Mouse (Mus musculus): Measurements from ENCODE around the gene Lcn8. TPM values are rescaled to one million over a fixed set of nuclear protein-coding genes. Genes with fewer than 3 reads are reported as not detected.

The Lcn8 gene
- not detected in 2 replicates for polyA plus RNA-seq (2016; fragmentation: Nextera tagmentation; extraction: Ambion mirVana)

DNA sequence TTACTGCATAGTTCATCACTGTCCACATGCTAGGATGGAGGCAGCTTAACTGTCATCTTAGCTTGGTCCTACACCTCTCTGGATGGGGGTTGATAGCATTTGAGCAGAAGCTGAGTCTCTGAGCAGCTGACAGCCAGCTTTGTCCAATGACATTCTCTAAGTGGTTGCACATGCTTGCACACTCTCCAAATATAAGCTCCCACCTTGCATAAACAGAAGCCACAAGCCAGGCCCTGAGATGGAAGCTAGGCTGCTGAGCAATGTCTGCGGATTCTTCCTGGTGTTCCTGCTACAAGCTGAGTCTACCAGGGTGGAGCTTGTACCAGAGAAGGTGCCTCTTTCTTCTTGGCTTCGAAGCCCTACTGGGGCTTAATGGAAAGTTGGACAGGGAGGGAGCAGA, at the start of gene Lcn8:
Gene Lcn8 (plus strand): TSS at position 219 of the 400 bp plus-strand sequence.
- no peaks in the 10 kb centered on the region for H3K9me3 ChIP-seq (replicated peaks)
- no peak for DNase-seq (ENCODE audit: low spot score)
- no peak within 1 kb of the TSS for H3K4me3 ChIP-seq
- H3K4me1 ChIP-seq, result no peaks in the 10 kb centered on the region
- H3K36me3 ChIP-seq, result no peaks in the 10 kb centered on the region
- no peaks in the 10 kb centered on the region for H3K27me3 ChIP-seq (ENCODE audit: low read depth, poor library complexity, severe bottlenecking)
- WGBS, result 73% methylated on average over 2 of the region's 2 CpGs
- no peak within 1 kb of the TSS for H3K27ac ChIP-seq (replicated peaks)

- peaks cover 23% of the 10 kb centered on the region for H3K36me3 ChIP-seq
- DNase-seq (ENCODE audit: low spot score), result peak; percentile 88
- H3K27ac ChIP-seq (replicated peaks), result peak within 1 kb of the TSS; percentile 96
- peaks cover 43% of the 10 kb centered on the region for H3K27me3 ChIP-seq (ENCODE audit: low read depth, poor library complexity, severe bottlenecking)
- H3K9me3 ChIP-seq (replicated peaks), result no peaks in the 10 kb centered on the region
- WGBS, result under 1% methylated on average over 80 of the region's 80 CpGs
- peak within 1 kb of the TSS; percentile 99 for H3K4me3 ChIP-seq
- peaks cover 26% of the 10 kb centered on the region for H3K4me1 ChIP-seq
These were observed 44.9 kb upstream of the Lcn8 start, which contains the start of gene Rabl6 for GRCm38 (mm10) chr2:25607761-25608622. TSS of gene Rabl6 (minus strand) at chr2:25608521.

GRCm38 (mm10) chr2:25608671-25609070, 44.2 kb upstream of the Lcn8 start:
- Histone ChIP-seq H3K27me3 (ENCODE audit: low read depth, poor library complexity, severe bottlenecking) (peaks cover 50% of the 10 kb centered on the region), H3K4me3 (peak overlapping the region; percentile 99), H3K27ac (replicated peaks) (peak overlapping the region; percentile 96), H3K4me1 (peaks cover 26% of the 10 kb centered on the region), H3K9me3 (replicated peaks) (no peaks in the 10 kb centered on the region), H3K36me3 (peaks cover 16% of the 10 kb centered on the region)
- 77% methylated on average over 10 of the region's 10 CpGs for WGBS
- DNase-seq (ENCODE audit: low spot score), result no peak

GRCm38 (mm10) chr2:25616398-25616797, 36.5 kb upstream of the Lcn8 start:
- no peak overlapping the region for H3K4me3 ChIP-seq
- H3K4me1 ChIP-seq, result peaks cover 10% of the 10 kb centered on the region
- H3K36me3 ChIP-seq, result no peaks in the 10 kb centered on the region
- no peak overlapping the region for H3K27ac ChIP-seq (replicated peaks)
- H3K27me3 ChIP-seq (ENCODE audit: low read depth, poor library complexity, severe bottlenecking), result peaks cover 93% of the 10 kb centered on the region
- 20% methylated on average over 22 of the region's 22 CpGs for WGBS
- H3K9me3 ChIP-seq (replicated peaks), result no peaks in the 10 kb centered on the region
- no peak for DNase-seq (ENCODE audit: low spot score)

DNA sequence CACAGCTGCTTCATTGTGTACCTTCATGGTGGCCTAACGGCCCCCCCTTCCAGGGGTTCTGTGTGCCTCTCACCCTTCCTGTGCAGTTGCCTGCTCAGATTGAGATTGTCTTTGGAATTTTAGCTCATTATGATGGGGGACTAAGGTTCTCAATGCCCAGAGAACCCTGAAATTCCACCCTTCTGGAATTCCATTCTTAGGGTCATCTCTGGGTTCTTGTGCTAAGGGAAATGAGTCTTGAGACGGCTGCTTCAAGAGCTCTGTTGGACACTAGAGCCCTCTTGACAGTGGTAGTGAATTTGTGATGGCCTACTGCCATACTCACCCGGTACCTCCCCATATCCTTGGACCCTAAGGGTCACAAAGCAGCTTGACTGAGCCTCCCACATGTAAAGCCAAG, 35.3 kb upstream of the Lcn8 start, which contains the start of gene Ccdc183:
Gene Ccdc183 (minus strand): TSS at position 101 of the 400 bp plus-strand sequence.
- H3K9me3 ChIP-seq (replicated peaks), result no peaks in the 10 kb centered on the region
- no peaks in the 10 kb centered on the region for H3K36me3 ChIP-seq
- peaks cover 17% of the 10 kb centered on the region for H3K4me1 ChIP-seq
- H3K4me3 ChIP-seq, result no peak within 1 kb of the TSS
- no peak within 1 kb of the TSS for H3K27ac ChIP-seq (replicated peaks)
- WGBS, result 86% methylated on average over 3 of the region's 3 CpGs
- H3K27me3 ChIP-seq (ENCODE audit: low read depth, poor library complexity, severe bottlenecking), result peaks cover 83% of the 10 kb centered on the region
- DNase-seq (ENCODE audit: low spot score), result no peak

DNA sequence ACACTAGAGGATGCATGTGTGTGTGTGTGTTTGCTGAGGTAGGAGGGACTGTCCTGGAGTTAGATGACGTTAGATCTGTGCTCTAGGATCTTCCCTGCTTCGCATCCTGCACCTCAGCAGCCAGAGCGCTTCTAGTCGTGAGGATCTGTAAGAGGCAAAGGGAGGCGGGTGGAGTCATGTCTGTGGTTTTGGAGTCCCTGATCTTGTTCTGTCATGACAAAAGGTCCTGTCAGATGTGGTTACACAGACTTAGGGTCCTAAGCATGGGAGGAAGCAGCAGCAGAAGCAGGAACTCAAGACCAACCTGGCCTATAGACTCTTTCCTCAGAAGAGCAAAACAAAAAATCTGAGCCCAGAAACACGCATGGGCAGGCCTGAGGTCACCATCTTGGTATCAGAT, 32.5 kb upstream of the Lcn8 start:
- H3K27me3 ChIP-seq (ENCODE audit: low read depth, poor library complexity, severe bottlenecking), result peaks cover 60% of the 10 kb centered on the region
- no peak for DNase-seq (ENCODE audit: low spot score)
- H3K36me3 ChIP-seq, result no peaks in the 10 kb centered on the region
- H3K4me3 ChIP-seq, result no peak overlapping the region
- no peak overlapping the region for H3K27ac ChIP-seq (replicated peaks)
- no peaks in the 10 kb centered on the region for H3K9me3 ChIP-seq (replicated peaks)
- 81% methylated on average over 6 of the region's 6 CpGs for WGBS
- peaks cover 17% of the 10 kb centered on the region for H3K4me1 ChIP-seq

DNA sequence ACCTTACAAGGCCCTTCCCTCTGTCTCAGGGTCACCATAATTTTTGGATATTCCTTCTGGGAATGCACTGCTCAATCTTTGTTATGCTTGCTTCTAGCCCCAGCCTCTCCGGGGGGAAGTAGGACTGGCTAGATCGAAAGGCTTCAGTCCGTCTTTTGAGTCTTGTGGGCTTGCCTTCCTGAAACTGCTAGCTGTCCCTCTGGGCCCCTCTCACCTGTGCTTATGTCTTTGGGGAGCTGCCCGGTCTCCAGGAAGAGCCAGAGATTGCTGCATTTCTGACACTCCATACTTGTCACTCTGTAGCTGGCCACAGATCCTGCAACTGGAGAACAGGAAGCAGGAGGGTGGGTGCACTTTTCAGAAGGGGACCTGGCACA, 32.1 kb upstream of the Lcn8 start:
- Histone ChIP-seq H3K9me3 (replicated peaks) (no peaks in the 10 kb centered on the region), H3K27ac (replicated peaks) (no peak overlapping the region), H3K27me3 (ENCODE audit: low read depth, poor library complexity, severe bottlenecking) (peaks cover 56% of the 10 kb centered on the region), H3K36me3 (no peaks in the 10 kb centered on the region), H3K4me3 (peak overlapping the region; percentile 60; the same call in 1 of the 2 replicates), H3K4me1 (peaks cover 17% of the 10 kb centered on the region)
- no peak for DNase-seq (ENCODE audit: low spot score)
- WGBS, result 91% methylated on average over 4 of the region's 4 CpGs

- peak; percentile 84 for DNase-seq (ENCODE audit: low spot score)
- H3K4me1 ChIP-seq, result peaks cover 12% of the 10 kb centered on the region
- peak within 1 kb of the TSS; percentile 79 for H3K27ac ChIP-seq (replicated peaks)
- peaks cover 49% of the 10 kb centered on the region for H3K27me3 ChIP-seq (ENCODE audit: low read depth, poor library complexity, severe bottlenecking)
- 6% methylated on average over 34 of the region's 34 CpGs for WGBS
- H3K36me3 ChIP-seq, result no peaks in the 10 kb centered on the region
- H3K4me3 ChIP-seq, result peak within 1 kb of the TSS; percentile 60
- H3K9me3 ChIP-seq (replicated peaks), result no peaks in the 10 kb centered on the region
These were observed 31.4 kb upstream of the Lcn8 start, which contains the start of gene Tmem141 for GRCm38 (mm10) chr2:25621229-25622200. TSS of gene Tmem141 (minus strand) at chr2:25622005.

DNA sequence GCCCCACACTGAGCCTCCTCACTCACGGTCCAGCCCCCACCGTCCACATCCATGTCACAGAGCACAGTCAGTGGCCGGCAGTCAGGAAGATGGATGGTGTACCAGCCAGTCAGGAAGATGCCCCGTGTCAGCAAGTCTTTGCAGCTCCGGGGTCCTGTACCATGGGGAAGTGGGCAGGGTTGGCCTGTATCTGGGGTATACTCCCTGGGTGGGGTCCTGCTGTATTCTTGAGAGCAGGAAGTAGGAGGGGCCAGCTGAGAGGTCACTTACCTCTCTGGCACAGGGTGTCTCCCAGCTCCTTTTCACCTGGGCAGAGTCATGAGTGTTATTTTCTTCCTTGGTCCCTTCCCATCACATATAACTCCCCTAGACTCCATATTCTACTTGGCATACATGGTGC, 26.9 kb upstream of the Lcn8 start:
- WGBS, result 84% methylated on average over 5 of the region's 5 CpGs
- DNase-seq (ENCODE audit: low spot score), result no peak
- no peak overlapping the region for H3K4me3 ChIP-seq
- 0 out of 2 replicates have a peak, but pooled peaks cover 10% of the 10 kb centered on the region for H3K27me3 ChIP-seq (ENCODE audit: low read depth, poor library complexity, severe bottlenecking)
- H3K4me1 ChIP-seq, result peaks cover 14% of the 10 kb centered on the region
- no peak overlapping the region for H3K27ac ChIP-seq (replicated peaks)
- H3K9me3 ChIP-seq (replicated peaks), result no peaks in the 10 kb centered on the region
- no peaks in the 10 kb centered on the region for H3K36me3 ChIP-seq

DNA sequence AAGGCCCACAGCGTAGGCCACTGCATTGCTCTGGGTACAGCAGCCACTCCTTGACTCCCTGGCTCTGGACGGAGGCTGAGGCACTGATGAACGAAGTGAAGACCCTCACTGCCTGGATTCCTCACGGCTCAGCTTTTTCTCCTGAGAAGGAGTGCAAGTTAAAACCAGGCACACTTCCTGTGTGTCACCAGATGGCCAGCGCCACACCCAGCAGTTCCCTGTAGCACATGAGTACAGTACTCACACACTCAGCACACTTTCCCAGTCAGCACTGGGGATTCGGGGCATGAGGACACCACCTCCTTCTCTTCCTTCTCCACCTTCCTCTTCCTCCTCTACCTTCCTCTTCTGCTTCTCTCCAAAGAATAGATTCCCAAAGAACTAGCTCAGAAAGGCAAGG, 25.1 kb upstream of the Lcn8 start, which contains the start of gene Fcna:
Gene Fcna (minus strand): TSS at position 220 of the 400 bp plus-strand sequence.
- Histone ChIP-seq H3K4me3 (no peak within 1 kb of the TSS), H3K27ac (replicated peaks) (0 out of 2 replicates have a peak within 1 kb of the TSS, but pooled peaks have one; percentile 13), H3K36me3 (no peaks in the 10 kb centered on the region), H3K9me3 (replicated peaks) (no peaks in the 10 kb centered on the region), H3K4me1 (peaks cover 4% of the 10 kb centered on the region), H3K27me3 (ENCODE audit: low read depth, poor library complexity, severe bottlenecking) (0 out of 2 replicates have a peak, but pooled peaks cover 6% of the 10 kb centered on the region)
- 83% methylated on average over 6 of the region's 6 CpGs for WGBS
- no peak for DNase-seq (ENCODE audit: low spot score)

DNA sequence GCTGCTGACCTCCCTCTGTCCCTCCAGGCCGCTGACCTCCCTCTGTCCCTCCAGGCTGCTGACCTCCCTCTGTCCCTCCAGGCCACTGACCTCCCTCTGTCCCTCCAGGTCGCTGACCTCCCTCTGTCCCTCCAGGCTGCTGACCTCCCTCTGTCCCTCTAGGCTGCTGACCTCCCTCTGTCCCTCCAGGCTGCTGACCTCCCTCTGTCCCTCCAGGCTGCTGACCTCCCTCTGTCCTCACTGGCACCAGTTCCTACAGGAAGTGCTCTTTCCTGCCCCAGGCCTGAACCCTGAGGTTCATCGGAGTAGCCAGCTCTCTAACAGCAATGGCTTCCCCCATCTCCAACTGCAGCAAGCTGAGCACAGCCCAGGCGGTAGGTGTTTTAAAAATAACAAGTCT, 24.2 kb upstream of the Lcn8 start:
- Histone ChIP-seq H3K27ac (replicated peaks) (0 out of 2 replicates have a peak overlapping the region, but pooled peaks have one; percentile 13), H3K27me3 (ENCODE audit: low read depth, poor library complexity, severe bottlenecking) (0 out of 2 replicates have a peak, but pooled peaks cover 4% of the 10 kb centered on the region), H3K36me3 (no peaks in the 10 kb centered on the region), H3K9me3 (replicated peaks) (no peaks in the 10 kb centered on the region), H3K4me3 (no peak overlapping the region), H3K4me1 (peaks cover 4% of the 10 kb centered on the region)
- DNase-seq (ENCODE audit: low spot score), result no peak
- 48% methylated on average over 4 of the region's 4 CpGs for whole genome bisulfite sequencing

- 81% methylated on average over 3 of the region's 3 CpGs for WGBS
These were observed 19.3 kb upstream of the Lcn8 start for GRCm38 (mm10) chr2:25633616-25634015.

More at GRCm38 (mm10) chr2:25633616-25634015, 19.3 kb upstream of the Lcn8 start:
- no peaks in the 10 kb centered on the region for H3K36me3 ChIP-seq
- no peak for DNase-seq (ENCODE audit: low spot score)
- H3K9me3 ChIP-seq (replicated peaks), result no peaks in the 10 kb centered on the region
- H3K27me3 ChIP-seq (ENCODE audit: low read depth, poor library complexity, severe bottlenecking), result no peaks in the 10 kb centered on the region
- H3K27ac ChIP-seq (replicated peaks), result no peak overlapping the region
- no peak overlapping the region for H3K4me3 ChIP-seq
- peaks cover 3% of the 10 kb centered on the region for H3K4me1 ChIP-seq

Data from midbrain, embryonic 10.5 days (tissue).